Mouse (Mus musculus) thymus, adult 18-20 months (tissue): ENCODE measurements around the gene C1qa.

Experiments
- DNase-seq, 2 experiments: peaks; one replicate each; pipeline ENCODE4 v3.0.0; 2022; ENCODE audit warnings: mixed read lengths in 2 of 2

The C1qa gene

GRCm38 (mm10) chr4:136898637-136899036 lies at the start of gene C1qa:
Gene C1qa, minus strand, starts transcription at chr4:136898803.
- no peak for DNase-seq

GRCm38 (mm10) chr4:136945397-136945796 lies 46.8 kb upstream of the C1qa start:
- DNase-seq: no peak

GRCm38 (mm10) chr4:136944558-136945350 lies 46.2 kb upstream of the C1qa start:
- no peak for DNase-seq

GRCm38 (mm10) chr4:136943175-136943574 lies 44.6 kb upstream of the C1qa start:
- DNase-seq: no peak

GRCm38 (mm10) chr4:136942761-136943160 lies 44.2 kb upstream of the C1qa start:
- no peak for DNase-seq

GRCm38 (mm10) chr4:136937935-136938334 lies 39.3 kb upstream of the C1qa start:
- no peak for DNase-seq

- DNase-seq: no peak
Observed at GRCm38 (mm10) chr4:136937344-136937743, 38.7 kb upstream of the C1qa start.

GRCm38 (mm10) chr4:136934746-136935613 lies 36.4 kb upstream of the C1qa start:
- no peak for DNase-seq

- DNase-seq: no peak
Observed at GRCm38 (mm10) chr4:136930474-136930873, 31.9 kb upstream of the C1qa start.

GRCm38 (mm10) chr4:136928928-136929327 lies 30.3 kb upstream of the C1qa start:
- no peak for DNase-seq

- no peak for DNase-seq
Observed at GRCm38 (mm10) chr4:136925804-136926203, 27.2 kb upstream of the C1qa start.

GRCm38 (mm10) chr4:136924529-136924928 lies 25.9 kb upstream of the C1qa start:
- no peak for DNase-seq

- no peak for DNase-seq
Observed at GRCm38 (mm10) chr4:136919526-136919925, 20.9 kb upstream of the C1qa start.

GRCm38 (mm10) chr4:136918834-136919233 lies 20.2 kb upstream of the C1qa start:
- DNase-seq: no peak

GRCm38 (mm10) chr4:136917165-136917524 lies 18.5 kb upstream of the C1qa start:
- DNase-seq: no peak

- no peak for DNase-seq
Observed at GRCm38 (mm10) chr4:136916359-136917164, 18.0 kb upstream of the C1qa start.

- DNase-seq: no peak
Observed at GRCm38 (mm10) chr4:136912841-136913240, 14.2 kb upstream of the C1qa start.

GRCm38 (mm10) chr4:136911804-136912203 lies 13.2 kb upstream of the C1qa start:
- DNase-seq: no peak

- no peak for DNase-seq
Observed at GRCm38 (mm10) chr4:136911211-136911646, 12.6 kb upstream of the C1qa start.

GRCm38 (mm10) chr4:136907809-136908208 lies 9.2 kb upstream of the C1qa start:
- no peak for DNase-seq

- DNase-seq: no peak
Observed at GRCm38 (mm10) chr4:136907033-136907432, 8.4 kb upstream of the C1qa start.

GRCm38 (mm10) chr4:136904767-136905539 lies 6.3 kb upstream of the C1qa start:
- DNase-seq: no peak
